Mouse (Mus musculus) neutrophil, adult 5-6 weeks (primary cell): ENCODE measurements at regions not wholly inside any gene's neighbourhood (a gene's known extent, or its start where the extent isn't known, plus 50 kb on each side); places are given as distances from the start of the nearest gene placed in this dataset.

Experiments
- ATAC-seq: fragments of 151-379, 151-347 bp; 2 replicates; pipeline ENCODE4 v1.8.0; 2017; ENCODE audit warnings: mild to moderate bottlenecking, moderate TSS enrichment; ENCODE audit not compliant: insufficient number of reproducible peaks, poor library complexity, low FRiP score, severe bottlenecking; ENCODE audit errors: extremely low read depth

DNA sequence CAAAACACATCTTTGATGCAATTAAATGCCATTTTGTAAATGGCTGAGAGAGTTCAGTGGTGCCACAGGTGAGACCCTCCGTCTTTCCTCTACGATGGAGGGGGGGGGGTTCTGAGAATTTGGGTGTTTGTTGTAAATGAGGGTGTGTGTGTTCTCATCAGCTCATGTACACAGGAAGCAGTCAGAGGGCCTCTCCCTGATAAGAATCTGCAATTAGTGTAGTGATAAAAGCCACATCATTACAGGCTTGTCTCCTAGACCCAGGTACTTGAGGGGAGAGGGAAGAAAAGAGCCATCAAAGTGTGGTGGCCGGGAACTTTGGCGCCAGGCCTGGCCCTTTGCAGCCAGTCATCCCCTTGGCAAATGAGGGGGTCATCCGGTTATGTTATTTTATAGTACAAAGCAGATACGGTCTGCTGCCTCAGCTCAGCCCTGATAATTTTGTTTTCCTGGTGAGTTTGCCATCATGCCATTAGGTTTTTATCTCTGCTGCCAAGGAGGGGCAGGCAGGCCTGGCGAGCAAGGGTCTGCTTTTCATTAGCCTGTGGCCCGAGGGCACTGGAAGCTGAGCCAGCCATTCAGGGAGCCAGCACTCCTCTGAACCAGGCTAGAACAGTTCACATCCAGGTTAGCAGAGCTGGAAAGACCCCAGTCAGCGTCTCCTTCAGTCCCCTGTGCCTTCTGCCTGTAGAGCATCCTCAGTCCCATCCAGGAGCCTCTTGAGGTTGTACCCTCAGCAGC is 59.7 kb downstream of the H2al1j start:
- no peak for ATAC-seq

DNA sequence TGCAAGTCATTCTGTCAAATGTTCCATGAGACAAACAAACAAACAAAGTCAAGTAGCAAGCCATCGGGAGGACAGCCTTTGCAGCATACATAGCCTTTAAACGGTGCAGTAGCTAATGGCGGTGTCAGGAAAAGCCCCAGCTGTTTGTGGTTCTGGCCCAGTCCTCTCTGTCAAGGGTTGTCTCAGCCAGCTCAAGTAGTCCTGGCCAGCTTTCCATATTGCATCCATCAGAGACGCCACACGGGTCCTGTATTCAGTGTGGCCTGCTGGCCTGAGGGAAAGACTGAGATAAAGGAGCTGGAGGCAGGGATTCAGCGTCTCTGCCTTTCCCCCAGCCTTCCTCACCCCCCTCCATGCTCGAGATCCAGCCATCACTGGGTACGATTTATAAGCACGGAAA is 61.2 kb downstream of the H2al1j start:
- ATAC-seq: no peak

DNA sequence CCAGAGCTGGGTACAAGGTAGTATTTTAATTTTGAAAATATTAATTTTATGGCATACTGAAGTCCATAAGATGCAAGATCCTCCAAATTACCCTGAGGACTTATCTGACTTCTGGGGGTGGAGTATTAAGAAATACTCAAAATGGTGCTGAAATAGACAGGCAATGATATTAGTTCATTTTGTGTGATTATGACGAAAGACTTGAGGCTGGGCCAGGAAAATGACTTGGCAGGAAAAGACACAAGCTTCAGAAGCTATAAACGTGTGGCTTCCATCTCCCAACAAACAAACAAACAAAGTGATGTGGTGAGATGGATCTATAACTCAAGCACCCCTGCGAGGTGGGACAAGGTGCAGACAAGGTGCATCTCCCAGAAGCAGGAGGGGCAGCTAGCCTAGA is 72.8 kb downstream of the H2al1j start:
- no peak for ATAC-seq

DNA sequence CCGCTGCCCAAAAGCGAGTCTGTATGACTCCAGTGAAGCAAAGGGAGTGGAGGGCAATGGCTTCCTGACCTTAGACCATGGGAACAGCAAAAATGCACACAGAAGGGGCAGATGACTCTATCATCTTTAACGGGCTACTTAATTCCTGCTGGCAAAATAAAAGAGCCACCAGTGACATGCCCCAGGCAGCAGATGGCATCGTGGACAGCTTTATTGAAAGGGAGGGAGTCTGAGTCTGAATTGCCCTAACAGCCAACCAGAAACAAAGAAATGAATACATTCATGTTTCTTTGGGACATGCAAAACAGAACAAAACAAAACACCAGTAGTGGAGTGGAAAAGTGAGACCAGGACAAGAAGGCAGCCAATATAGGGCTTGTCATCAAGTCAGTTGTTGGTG is 76.7 kb downstream of the H2al1j start:
- ATAC-seq: no peak

DNA sequence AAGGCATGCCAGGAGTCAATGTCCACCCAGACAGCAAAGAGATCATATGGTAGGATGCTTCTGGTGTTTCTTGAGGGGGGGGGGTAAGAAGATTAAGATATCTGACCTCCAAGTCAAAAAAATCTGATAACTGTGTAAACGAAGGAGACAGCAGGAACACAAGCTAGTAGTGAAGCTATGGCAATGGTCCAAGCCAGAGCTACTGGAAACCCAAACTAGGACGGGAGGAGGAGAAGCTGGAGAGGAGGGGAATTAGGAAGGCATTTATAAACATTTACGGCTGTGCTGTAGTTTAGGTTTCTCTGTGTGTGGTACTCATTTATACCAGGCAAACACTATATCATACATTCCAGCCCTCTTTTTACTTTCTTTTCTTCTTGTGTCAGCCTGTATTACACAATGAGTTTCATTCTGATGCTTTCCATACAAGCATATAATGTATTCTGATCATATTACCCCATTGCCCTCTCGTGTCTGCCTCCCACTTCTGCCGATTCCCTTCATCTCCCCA is 84.7 kb downstream of the H2al1j start:
- ATAC-seq: no peak

DNA sequence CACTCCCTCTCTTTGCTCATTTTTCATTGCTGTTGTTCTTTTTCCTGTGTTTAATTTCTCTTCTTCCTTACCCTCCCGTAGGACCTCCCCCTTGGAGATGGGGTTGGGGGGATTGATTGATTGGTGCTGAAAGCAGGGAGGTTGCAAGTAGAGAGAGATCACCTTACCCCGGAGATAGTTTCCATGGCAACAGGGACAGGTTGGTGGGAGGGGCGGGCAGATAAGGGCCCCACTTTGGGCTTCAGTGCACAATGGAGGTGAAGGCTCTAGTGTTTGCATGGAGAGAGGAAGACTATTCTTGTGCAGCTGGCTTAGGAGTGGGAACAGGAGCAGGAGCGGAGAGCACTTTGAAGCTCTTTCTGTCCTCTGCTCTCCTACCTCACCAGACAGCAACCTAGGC is 88.0 kb downstream of the H2al1j start:
- ATAC-seq: no peak

DNA sequence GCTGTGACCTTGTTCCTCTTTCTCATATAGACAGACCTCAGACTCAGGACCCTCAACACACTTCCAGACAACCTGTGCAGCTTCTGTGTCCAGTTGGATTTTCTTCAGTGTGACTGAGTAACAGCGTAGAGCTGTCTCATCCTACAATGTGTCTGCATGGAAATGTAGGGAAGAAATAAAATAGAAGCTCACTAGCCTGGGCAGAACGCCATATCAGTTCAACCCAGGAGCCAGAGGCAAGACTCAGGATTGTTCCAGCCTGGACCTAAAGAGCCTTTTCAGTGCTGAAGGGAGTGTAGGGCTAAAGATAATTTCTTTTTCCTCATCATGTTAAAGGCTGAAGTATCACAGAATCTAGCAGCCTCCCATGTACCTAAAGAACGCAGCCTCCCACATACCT is 88.9 kb downstream of the H2al1j start:
- ATAC-seq: no peak

DNA sequence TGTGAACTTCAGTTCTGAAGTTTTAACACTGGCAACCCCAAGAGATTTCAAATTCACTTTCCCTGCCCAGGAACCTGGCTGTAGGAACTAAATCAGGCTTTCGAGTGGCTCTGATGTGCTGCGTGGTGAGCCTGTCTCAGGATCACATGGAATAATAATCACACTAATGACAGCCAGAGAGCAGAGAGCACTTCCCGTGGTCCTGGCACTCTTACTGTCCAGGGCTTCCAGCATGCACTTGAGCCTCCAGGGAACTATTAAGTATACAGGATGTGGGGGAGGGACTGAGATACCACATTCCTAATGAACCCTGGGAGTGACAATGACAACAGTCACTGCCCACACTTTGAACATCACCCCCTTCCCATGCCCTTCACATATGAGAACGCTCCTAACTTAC is 90.2 kb downstream of the H2al1j start:
- no peak for ATAC-seq

DNA sequence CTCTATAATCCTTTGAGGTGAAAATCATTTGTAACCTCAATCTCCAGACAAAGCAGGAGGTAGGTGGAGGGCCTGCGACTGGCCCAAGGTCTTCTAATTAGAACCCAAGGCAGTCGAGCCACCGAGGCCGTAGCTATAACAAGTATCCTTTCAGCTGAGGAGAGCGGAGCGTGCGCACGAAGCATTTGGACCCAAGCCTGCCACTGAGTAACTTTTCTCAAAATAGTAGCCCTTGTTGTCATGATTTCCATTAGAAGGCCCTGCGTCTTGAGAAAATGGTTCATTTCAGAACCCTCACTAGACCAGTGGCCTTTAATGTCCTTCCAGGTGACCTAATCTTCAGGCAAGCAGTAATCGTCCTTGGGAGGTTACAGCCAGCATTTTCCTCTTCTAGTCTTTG is 90.6 kb downstream of the H2al1j start:
- ATAC-seq: no peak

DNA sequence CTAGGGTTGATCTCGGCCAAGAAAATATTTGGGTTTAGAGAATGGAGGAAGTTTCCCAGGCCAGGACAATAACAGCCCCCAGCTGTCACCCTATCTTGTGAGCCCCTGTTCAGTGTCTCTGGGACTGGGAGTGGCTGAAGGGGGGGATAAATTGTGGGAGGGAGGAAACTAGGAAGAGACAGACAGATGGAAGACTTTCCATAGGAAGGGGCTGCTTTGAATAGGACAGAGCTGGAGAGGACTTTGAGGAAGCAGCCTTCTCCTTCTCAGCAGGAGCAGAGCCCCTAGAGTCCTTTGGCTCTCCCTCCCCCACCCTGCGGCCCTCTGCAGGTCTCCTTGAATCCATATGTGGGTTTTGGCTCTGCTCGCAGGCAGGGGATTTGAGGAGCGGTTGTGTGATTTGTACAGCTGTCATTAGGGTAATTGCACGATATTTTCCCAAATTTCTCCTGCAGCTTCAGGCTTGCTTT is 91.6 kb downstream of the H2al1j start:
- ATAC-seq: no peak

DNA sequence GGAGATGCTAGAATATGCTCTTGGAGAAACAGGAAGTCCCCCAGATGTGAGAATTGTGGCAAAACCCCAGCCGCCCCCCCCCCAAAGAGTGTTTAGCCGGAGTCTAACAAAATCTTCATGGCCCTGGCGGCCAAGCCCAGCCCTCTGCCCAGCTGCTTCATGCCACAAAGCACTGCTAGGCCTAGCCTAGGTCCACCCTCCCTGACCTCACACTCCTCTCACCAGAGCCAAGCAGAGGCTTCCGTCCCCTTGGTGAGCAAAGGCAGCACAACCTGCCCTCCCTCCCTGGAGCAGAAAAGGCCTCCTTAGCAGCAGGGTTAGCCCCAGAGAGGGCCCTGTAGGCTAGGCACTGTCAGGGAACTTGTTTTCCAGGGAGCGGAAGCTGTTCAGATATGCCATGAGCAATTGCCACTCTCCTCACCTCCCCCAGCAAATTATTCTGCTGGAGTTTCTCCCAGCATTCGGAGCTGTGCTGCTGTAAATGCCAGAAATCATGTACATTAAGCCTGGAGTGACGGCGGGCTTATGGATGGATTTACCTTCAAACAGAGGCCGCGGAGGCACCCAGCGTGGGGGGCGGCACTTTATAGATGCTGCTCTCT is 104.9 kb downstream of the H2al1j start:
- ATAC-seq: no peak

DNA sequence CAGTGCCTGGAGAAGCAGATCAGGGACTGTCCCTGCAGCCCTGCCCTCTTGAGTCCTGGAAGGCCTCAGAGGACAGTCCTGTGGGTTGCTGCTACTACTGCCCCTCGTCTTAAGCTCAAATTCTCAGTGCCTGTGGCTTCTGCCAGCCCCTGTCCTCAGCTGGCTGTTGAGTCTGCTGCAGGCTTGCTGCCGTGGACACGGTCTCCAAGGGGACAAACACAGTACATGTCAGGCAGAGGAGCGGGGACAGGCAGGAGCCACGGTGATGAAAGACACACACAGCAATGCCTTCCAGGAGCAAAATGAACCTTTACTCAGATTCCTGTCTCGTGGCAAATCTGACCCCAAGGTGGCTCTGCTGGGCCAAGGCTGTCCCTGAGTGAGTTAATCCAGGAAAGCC is 107.7 kb downstream of the H2al1j start:
- no peak for ATAC-seq

DNA sequence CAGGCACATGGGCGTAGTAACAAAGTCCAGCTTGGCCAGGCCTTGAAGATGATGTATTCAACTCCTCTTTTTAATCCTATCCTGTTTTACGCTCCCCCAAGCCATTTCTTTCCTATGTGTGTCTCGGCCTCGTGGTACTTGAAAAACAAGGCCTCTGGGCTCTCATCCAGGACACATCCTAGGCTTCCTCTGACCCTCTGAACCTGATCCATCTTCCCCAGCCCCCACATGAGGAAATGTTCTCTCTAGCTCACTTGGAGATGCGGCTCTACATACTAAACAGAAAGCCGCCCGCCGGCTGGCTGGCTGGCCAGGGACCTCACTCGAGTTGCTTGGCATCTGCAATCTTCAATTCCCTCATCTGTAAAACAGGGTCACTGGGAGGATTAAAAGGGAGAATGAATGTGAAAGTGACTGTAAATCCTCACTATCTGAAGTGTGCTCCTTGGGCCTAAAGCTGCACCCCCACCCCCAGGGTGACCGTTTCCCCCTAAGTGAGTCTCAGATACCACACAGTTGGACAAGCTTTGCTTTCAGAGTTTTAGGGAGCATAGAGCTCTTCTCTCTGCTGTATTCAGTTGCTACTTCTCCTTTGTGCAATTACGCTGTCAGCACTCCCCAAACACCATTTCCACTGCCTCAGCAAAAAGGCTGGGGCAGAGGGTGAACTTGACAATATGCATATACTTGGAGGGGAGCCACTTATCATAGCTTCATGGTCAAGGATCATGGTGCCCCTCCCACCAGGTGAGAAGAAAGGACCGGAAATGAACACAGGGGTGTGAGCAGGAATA is 109.7 kb downstream of the H2al1j start:
- no peak for ATAC-seq

DNA sequence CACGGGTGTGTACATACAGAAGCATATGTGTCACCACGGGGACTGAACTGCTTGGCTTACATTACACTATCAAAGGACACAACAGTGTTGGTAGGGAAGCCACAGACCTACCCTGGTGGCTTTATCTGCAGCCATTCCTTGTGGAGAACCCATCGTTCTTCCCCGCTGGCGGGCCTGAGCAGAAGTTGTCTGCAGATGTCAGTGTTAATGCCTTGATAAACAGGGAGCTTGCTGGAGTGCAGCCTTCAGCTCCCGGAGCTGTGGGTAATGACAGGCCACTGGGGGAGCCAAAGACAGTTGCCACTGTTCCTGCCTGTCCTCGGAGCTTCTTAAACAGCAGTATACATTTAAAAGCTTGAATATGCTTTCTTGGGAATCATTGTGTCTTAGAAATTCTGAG is 115.9 kb downstream of the H2al1j start:
- ATAC-seq: no peak

DNA sequence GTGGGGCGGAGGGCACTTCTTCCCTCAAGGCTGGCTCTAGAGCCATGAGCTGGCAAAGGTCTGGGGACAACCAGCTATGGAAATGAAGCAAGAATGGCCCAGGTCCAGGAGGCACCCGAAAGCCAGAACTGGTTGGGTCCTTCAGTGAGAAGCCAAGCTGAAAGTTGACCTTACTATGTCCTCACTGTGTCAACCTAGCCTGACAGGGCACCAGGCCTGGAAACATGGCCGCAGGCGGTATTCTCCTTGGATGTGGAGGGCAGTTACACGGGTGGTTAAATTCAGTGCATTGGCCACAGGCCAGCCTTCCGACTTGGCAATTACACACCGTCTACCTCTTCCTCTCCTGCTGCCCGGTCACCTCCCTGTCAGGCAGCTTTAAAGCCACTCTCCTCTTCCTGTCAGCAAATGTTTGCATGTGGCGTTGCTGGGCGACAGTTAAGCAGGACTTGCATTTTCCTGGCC is 116.7 kb downstream of the H2al1j start:
- no peak for ATAC-seq

DNA sequence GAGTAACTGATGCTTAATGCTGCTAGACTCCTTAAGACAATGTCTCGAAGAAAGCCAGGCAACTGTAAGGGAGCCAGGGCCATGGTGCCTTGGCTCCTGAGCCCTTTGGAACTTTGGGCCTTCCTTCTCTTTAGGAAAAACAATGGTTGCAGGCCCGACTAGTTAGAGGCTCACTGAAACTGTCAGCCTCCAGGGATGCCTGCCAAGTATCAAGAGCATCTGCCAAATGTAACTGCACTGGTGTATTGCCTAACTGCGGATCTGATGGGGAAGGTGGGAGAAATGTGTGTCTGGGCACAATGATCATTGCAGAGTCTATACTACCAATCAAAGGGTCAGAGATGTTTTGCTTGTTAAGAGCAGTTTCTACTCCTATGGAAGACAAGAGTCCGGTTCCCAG is 121.1 kb downstream of the H2al1j start:
- no peak for ATAC-seq

DNA sequence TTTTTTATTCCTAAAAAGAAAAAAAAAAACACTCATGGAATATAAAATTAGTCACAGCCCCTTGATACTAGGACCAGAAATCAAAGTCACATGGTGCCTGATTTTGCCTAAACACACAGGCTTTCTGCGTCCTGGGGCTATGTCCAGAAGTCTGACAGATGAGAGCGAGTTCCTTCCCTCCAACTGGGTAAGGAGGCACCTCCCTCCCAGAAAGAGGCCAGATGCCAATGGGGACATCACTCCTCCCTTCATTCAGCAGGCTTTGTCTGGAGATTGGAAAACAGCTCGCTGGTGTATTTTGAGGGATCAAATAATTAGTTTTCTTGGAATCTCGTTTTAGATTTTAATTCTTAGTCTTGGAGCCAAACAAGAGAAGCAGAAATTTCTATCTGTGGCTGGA is 130.9 kb downstream of the H2al1j start:
- no peak for ATAC-seq

DNA sequence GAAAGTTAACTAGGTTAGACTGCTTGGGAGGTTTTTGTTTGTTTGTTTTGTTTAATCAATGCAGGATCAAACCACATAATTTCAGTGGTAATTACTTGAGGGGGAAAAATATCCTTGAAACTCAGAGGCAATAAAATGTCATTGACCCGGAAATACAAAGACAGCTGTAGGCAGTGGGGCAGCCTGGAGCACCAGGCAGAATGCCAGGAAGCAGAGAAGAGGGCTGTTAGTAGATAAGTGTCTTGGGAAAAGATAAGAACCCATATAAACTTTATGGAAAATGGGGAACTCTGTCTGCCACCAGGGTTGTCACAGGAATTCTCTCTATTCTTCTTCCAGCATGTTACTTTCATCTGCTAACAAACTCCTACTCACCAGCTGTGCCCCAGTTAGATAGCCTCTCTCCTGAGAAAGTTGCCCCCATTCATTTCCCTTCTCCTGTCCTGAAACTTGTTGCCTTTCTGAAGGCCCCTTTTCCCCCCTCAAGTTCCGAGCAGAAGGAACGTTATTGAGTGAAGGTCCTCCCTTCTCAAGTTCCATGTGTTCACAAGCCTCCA is 136.4 kb downstream of the H2al1j start:
- no peak for ATAC-seq

DNA sequence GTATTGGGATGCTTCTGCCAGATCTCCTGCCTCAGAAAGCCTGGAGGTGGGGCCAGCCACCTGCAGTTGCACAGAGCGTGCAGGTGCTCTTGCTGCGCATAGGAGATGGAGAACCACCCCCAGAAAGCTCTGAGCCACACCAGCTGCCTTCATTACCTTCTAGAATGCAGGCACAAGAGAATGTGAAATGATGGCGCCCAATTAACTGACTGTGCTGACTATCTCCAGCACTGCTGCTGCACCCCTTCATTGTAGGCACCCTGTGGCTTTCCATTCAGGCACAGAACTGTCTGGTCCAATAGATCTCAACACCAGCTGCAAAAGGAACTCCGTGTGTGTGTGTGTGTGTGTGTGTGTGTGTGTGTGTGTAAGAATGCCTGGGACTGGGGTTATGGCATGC is 138.6 kb downstream of the H2al1j start:
- no peak for ATAC-seq
